Mouse (Mus musculus) left cerebral cortex, adult 2 months (tissue): ENCODE results near the gene Gm15093. TPM values are rescaled to one million over a fixed set of nuclear protein-coding genes. Genes with fewer than 3 reads are reported as not detected.
"Not testable (repeated sequence)": the region's sequence is repeated elsewhere in the genome, so short reads cannot be mapped to it uniquely, and the experiment has no call there.

Experiments used
- DNase-seq, 2 experiments: peaks; one replicate each; pipeline ENCODE4 v3.0.0; 2021 to 2022; ENCODE audit warnings: low spot score in 2 of 2, mixed read lengths in 1 of 2; ENCODE audit errors: extremely low spot score in 1 of 2
- H3K27ac ChIP-seq: fragments of 200-600 bp; 2 replicates; pipeline ENCODE4 v1.8.1; 2022
- H3K4me3 ChIP-seq: fragments of 200-600 bp; 2 replicates; pipeline ENCODE4 v1.8.1; 2022
- intact Hi-C: fragments of 180-260 bp; cut with DNase I; formaldehyde crosslinking; loops from one replicate; pipeline ENCODE4 v1.15.1; 2025
- long read RNA-seq, 2 experiments: library from polyadenylated mRNA; stranded (forward); transcript quantifications; one replicate each; pipeline ENCODE4 v2.0.0; 2021; ENCODE audit warnings: borderline mapping rate in 2 of 2
- total RNA-seq, 2 experiments: library from RNA; stranded (reverse); gene quantifications; 2 replicates each; pipeline ENCODE4 v1.2.3; 2021

Gm15093 gene
- total RNA-seq: not detected
- long read RNA-seq, experiment 1: 0 reads
- long read RNA-seq, experiment 2: 0 reads

DNA sequence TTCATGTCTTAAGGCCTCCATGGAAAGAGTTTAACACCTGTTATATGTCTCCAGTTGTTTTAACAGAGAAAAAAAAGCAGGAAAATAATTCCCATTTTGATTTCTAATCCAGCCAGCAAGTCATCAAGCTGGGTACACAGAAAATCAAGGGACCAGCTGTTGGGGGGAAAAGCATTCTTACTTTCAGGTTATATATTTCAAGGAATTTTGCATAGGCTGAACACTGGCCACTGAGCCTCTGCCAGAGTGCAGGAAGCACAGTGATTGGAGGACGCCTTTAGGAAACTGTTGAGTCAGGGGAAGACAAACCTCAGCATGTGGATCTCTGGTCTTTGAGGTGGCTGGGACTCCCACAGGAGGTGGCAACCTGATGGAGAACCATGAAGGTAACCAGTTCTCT, at the start of gene Gm15093:
TSS of gene Gm15093 (plus strand) at position 301 of the 400 bp plus-strand sequence.
- DNase-seq, H3K27ac ChIP-seq, intact Hi-C loops, H3K4me3 ChIP-seq: not testable (repeated sequence)

Other genes with a start within 250 kb of the Gm15093 start
- gene Ott, start 198.1 kb upstream of the Gm15093 start, total RNA-seq: not detected
- not detected for gene Gm15085, start 175.2 kb downstream of the Gm15093 start, total RNA-seq